Mouse (Mus musculus) Patski (cell line): ENCODE data around the gene Smndc1. TPM values are rescaled to one million over a fixed set of nuclear protein-coding genes. Genes with fewer than 3 reads are reported as not detected.

Experiments
- ATAC-seq: fragments of 100-300 bp; one replicate; pipeline ENCODE4 v1.8.0; 2021
- CTCF ChIA-PET: fragments of 350-600 bp; sonication (Branson Sonifier 250); formaldehyde crosslinking; loops from one replicate; lab custom pipeline; 2022; ENCODE audit warnings: inconsistent platforms; lab: Charles Lee
- POLR2A ChIA-PET: fragments of 350-600 bp; sonication (Branson Sonifier 250); formaldehyde crosslinking; loops from one replicate; lab custom pipeline; 2022; ENCODE audit warnings: antibody characterized with exemption, inconsistent platforms; lab: Charles Lee
- DNase-seq: peaks from one replicate; pipeline ENCODE4 v3.0.0-alpha.2; 2011; ENCODE audit warnings: low read depth, low spot score
- H3K27me3 ChIP-seq: fragments of 371-371 bp; one replicate; pipeline ENCODE4 v1.5.1; 2021
- CTCF ChIP-seq: fragments of 100-300 bp; IDR thresholded peaks from one replicate; pipeline ENCODE4 v1.5.1; 2021
- in situ Hi-C: fragments of 300-500 bp; cut with MboI; formaldehyde crosslinking; loops from 3 replicates; pipeline ENCODE4 v1.11.1; 2018; ENCODE audit warnings: low pct_unique_long_range_greater_than_20kb, mixed read lengths
- polyA plus RNA-seq: library from polyadenylated mRNA; unstranded; gene quantifications from one replicate; pipeline ENCODE4 v1.2.3, GENCODE M21; 2021

Smndc1 gene
- polyA plus RNA-seq, 1 experiment from 2014 or later, result 59.3 TPM

GRCm38 (mm10) chr19:53424629-53425028 is 34.3 kb upstream of the Smndc1 start:
- no peaks in the 10 kb centered on the region for H3K27me3 ChIP-seq
- in situ Hi-C loops, result loop anchor here (5.0 kb wide), 1 partner anchor 88 kb away; no protein-coding TSS in a partner anchor
- ChIA-PET CTCF (interaction anchor here (1.6 kb wide), 1 partner anchor 23 kb away, joined by 4 read pairs; no protein-coding TSS in a partner anchor), POLR2A (interaction anchor here (0.6 to 0.8 kb wide), 2 partner anchors 86 to 151 kb away, joined by 3 to 5 read pairs; no protein-coding TSS in a partner anchor)
- TF ChIP-seq CTCF, result no peak
- ATAC-seq, result no peak
- no peak for DNase-seq

- POLR2A ChIA-PET, result interaction anchor here (0.6 kb wide), 1 partner anchor 152 kb away, joined by 3 read pairs; no protein-coding TSS in a partner anchor
- in situ Hi-C loops, result loop anchor here (5.0 kb wide), 1 partner anchor 88 kb away; no protein-coding TSS in a partner anchor
These were observed 33.6 kb upstream of the Smndc1 start for GRCm38 (mm10) chr19:53423816-53424465.

GRCm38 (mm10) chr19:53423341-53423753 is 33.0 kb upstream of the Smndc1 start:
- in situ Hi-C loops, result loop anchor here (5.0 kb wide), 1 partner anchor 89 kb away; no protein-coding TSS in a partner anchor
- ChIA-PET POLR2A (no interaction called here), CTCF (interaction anchor here (1.2 kb wide), 1 partner anchor 22 kb away, joined by 3 read pairs; no protein-coding TSS in a partner anchor)
- DNase-seq (no peak), ATAC-seq (no peak)
- no peak for TF ChIP-seq CTCF
- H3K27me3 ChIP-seq, result no peaks in the 10 kb centered on the region

More at GRCm38 (mm10) chr19:53423816-53424465, 33.6 kb upstream of the Smndc1 start:
- ATAC-seq (no peak), DNase-seq (no peak)
- no peak for TF ChIP-seq CTCF
- no peaks in the 10 kb centered on the region for H3K27me3 ChIP-seq
- CTCF ChIA-PET, result no interaction called here

- in situ Hi-C loops, result loop anchor here (5.0 kb wide), 1 partner anchor 90 kb away; no protein-coding TSS in a partner anchor
These were observed 32.3 kb upstream of the Smndc1 start for GRCm38 (mm10) chr19:53422358-53423308.

GRCm38 (mm10) chr19:53421583-53422188 is 31.3 kb upstream of the Smndc1 start:
- ATAC-seq (peak; percentile 24), DNase-seq (no peak)
- in situ Hi-C loops, result loop anchor here (5.0 kb wide), 1 partner anchor 91 kb away; no protein-coding TSS in a partner anchor
- no peak for TF ChIP-seq CTCF
- ChIA-PET POLR2A (interaction anchor here (0.5 to 2.6 kb wide), 7 partner anchors 12 to 139 kb away, joined by 3 to 10 read pairs (median 4); partner anchors contain the start of gene Dusp5), CTCF (interaction anchor here (0.8 to 1.6 kb wide), 8 partner anchors 16 to 159 kb away, joined by 3 to 6 read pairs (median 3); no protein-coding TSS in a partner anchor)
- no peaks in the 10 kb centered on the region for H3K27me3 ChIP-seq

More at GRCm38 (mm10) chr19:53422358-53423308, 32.3 kb upstream of the Smndc1 start:
- ChIA-PET CTCF (interaction anchor here (1.2 kb wide), 1 partner anchor 23 kb away, joined by 3 read pairs; no protein-coding TSS in a partner anchor), POLR2A (interaction anchor here (1.3 to 2.6 kb wide), 3 partner anchors 13 to 107 kb away, joined by 4 to 10 read pairs (median 7); partner anchors contain the start of gene Dusp5)
- no peak for DNase-seq
- no peaks in the 10 kb centered on the region for H3K27me3 ChIP-seq
- no peak for TF ChIP-seq CTCF
- no peak for ATAC-seq

- ATAC-seq (peak; percentile 99), DNase-seq (peak; percentile 60)
- ChIA-PET POLR2A (interaction anchor here (0.5 to 2.6 kb wide), 6 partner anchors 20 to 138 kb away, joined by 3 to 10 read pairs (median 4); partner anchors contain the start of gene Dusp5), CTCF (interaction anchor here (0.8 to 2.0 kb wide), 10 partner anchors 16 to 159 kb away, joined by 3 to 8 read pairs (median 4); no protein-coding TSS in a partner anchor)
- no peaks in the 10 kb centered on the region for H3K27me3 ChIP-seq
- in situ Hi-C loops, result loop anchor here (5.0 kb wide), 1 partner anchor 91 kb away; no protein-coding TSS in a partner anchor
- TF ChIP-seq CTCF, result no peak
These were observed 30.7 kb upstream of the Smndc1 start for GRCm38 (mm10) chr19:53420924-53421582.

GRCm38 (mm10) chr19:53419834-53420233 is 29.5 kb upstream of the Smndc1 start:
- H3K27me3 ChIP-seq, result no peaks in the 10 kb centered on the region
- no peak for ATAC-seq
- CTCF ChIA-PET, result interaction anchor here (1.0 to 2.5 kb wide), 16 partner anchors 8 to 159 kb away, joined by 3 to 12 read pairs (median 6); no protein-coding TSS in a partner anchor
- peak; percentile 61 for DNase-seq
- peak; percentile 88 for TF ChIP-seq CTCF
- POLR2A ChIA-PET, result interaction anchor here (0.5 to 2.6 kb wide), 3 partner anchors 19 to 110 kb away, joined by 3 to 10 read pairs (median 3); partner anchors contain the start of gene Dusp5
- in situ Hi-C loops, result loop anchor here (5.0 kb wide), 1 partner anchor 92 kb away; no protein-coding TSS in a partner anchor

- ChIA-PET CTCF (interaction anchor here (0.9 kb wide), 1 partner anchor 21 kb away, joined by 3 read pairs; no protein-coding TSS in a partner anchor), POLR2A (no interaction called here)
- no peak for TF ChIP-seq CTCF
- DNase-seq (no peak), ATAC-seq (no peak)
- in situ Hi-C loops, result no loop called here
- no peaks in the 10 kb centered on the region for H3K27me3 ChIP-seq
These were observed 24.8 kb upstream of the Smndc1 start for GRCm38 (mm10) chr19:53415198-53415597.
